Mouse (Mus musculus): ENCODE measurements around the gene Usp5.

DNA sequence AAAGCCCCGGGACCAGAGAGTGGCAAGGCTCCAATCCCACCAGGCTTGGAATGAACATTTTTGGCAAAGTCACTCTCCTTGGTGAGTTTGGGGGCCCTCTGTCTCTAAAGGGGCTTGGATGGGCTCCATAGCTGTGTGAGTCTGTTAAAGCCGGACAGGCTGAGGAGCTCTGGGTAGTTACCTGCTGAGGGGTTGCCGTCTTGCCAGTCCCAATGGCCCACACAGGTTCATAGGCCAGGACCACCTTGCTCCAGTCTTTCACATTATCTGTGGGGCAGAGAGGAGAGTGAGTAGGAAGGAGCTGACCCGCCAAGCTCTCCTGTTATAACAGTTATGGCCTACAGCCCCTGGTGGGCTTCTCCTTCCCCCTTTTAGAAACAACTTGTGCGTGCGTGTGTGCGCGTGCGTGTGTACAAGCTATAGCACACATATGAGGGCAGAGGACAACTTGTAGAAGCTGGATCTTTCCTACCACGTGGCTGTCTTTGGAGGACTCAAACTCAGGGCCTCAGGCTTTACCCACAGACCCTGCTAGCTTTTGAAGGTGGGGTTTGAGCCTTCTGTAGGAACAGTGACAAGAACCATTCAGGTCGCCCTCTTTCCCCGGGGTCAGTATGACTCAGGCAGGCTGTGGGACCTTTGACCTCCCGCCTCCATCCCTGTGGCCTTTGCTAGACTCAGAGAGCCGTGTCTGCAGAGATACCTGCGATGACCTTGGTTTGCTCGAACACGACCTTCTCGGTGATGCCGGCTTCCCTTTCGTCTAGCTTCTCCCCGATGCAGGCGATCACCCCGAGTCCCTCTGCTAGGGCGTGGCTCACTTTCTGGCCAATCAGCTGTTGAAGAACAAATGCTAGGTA is 17.4 kb downstream of the Usp5 start:
- no peak for TF ChIP-seq POLR2A (IDR thresholded peaks at IDR 0.05; ENCODE audit: low read depth, low read length)
- TF ChIP-seq CTCF (IDR thresholded peaks at IDR 0.05; ENCODE audit: extremely low read depth, insufficient read length, insufficient replicate concordance, low read depth, low read length): no peak
